Mouse (Mus musculus) ovary, adult 18-20 months (tissue): ENCODE measurements around the gene Cpn1.
A peak's percentile ranks its signal among the peaks of the same experiment; 100 is the strongest.

Experiments used
- DNase-seq: peaks from one replicate; pipeline ENCODE4 v3.0.0; 2022; ENCODE audit warnings: low spot score, mixed read lengths

Gene Cpn1

DNA sequence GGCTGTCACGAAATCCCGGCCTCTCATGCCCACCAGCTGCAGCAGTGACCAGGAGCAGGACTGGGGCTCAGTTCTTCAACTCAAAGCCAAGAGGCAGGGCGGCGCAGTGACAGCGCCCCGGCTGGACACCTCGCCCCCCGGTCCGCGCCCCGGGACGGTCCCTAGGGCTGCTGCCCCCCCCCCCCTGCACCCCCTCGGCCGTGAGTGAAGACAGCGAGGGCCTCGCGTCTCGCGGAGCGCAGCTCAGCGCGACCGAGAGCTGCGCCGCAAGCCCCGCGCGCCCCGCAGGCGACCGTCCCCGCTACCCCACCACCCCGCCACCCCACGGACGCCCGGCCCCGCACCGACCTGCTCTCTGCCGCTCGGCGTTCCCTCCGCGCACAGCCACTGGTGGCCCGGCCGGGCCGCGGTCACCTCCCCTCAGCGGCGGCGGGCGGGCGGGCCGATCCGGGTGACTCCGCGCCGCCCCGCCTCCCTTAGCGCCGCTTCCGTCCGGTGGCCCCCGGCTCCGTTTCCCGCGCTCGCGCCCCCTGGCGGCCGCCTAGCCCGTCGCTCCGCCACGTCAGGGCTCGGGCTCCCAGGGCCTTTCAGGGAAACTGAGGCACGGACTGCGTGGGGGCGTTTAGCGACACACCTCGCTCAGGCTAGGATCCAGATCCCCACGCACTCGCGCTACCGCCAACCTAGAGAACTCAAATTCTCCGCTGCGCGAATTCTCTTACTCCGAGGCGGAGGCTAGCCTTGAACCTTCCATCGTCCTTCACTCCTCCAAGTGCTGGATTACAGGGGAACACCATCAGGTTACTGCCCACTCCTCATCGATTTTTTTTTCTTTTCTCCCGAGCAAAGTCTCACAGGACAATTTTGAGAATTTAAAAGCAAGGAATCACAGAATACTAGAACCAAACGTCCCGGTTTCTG, 46.3 kb downstream of the Cpn1 start, which contains the start of gene Dnmbp:
TSS of gene Dnmbp (minus strand) at position 423 of the 921 bp plus-strand sequence.
- DNase-seq, result peak; percentile 57

DNA sequence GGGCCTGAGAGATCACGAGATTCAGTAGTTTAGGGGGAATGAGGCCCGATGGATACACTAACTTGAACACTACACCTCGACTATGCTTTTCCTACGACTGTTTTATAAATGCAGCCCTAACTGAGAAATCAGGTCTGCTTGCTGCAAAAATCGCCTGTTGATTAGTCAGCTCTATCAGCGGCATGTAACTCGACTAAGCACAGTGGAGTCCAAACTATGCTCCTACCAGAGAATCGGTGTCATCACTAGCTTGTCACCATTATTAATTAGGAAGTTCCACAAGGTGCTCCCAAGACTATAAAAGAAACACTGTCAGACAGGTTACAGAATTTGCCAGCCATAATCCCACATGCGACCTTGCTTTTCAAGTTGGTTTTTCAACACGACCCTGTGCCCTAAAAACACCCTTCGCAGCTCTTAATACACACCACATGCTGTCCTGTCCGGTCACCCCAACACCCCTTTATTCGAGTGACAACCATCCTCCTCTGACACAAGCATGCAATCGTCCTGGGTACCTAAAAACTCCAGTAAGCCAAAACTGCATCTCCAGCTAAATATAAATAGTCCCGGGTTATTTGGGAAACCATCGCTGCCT, 47.1 kb downstream of the Cpn1 start:
- no peak for DNase-seq

- peak; percentile 53 for DNase-seq
Observed at GRCm38 (mm10) chr19:43938355-43938754, 48.0 kb downstream of the Cpn1 start.

- DNase-seq, result no peak
Observed at GRCm38 (mm10) chr19:43930926-43931325, 55.4 kb downstream of the Cpn1 start.

GRCm38 (mm10) chr19:43930366-43930765, 56.0 kb downstream of the Cpn1 start:
- DNase-seq, result no peak

- DNase-seq, result no peak
Observed at GRCm38 (mm10) chr19:43929869-43930268, 56.5 kb downstream of the Cpn1 start.

GRCm38 (mm10) chr19:43927967-43928366, 58.4 kb downstream of the Cpn1 start:
- no peak for DNase-seq

DNA sequence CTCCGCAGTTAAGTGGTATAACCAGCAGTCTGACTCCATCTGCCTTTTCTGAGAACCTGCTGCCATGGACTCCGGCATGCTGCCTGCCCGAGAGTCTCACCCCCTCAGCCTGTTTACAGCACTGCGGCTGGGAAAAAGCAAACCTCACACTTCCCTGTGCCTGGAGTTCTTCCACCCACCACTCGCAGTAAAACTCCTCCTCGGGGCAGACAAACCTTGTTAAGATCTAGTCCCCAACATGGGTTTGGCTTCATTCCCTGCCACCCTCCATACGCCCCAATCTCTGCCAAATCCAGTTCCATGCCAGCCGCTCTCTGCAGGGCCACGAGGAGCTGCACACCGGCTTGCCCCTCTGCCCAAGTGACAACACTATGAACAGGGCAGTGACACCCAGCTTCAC, 59.3 kb downstream of the Cpn1 start:
- no peak for DNase-seq

DNA sequence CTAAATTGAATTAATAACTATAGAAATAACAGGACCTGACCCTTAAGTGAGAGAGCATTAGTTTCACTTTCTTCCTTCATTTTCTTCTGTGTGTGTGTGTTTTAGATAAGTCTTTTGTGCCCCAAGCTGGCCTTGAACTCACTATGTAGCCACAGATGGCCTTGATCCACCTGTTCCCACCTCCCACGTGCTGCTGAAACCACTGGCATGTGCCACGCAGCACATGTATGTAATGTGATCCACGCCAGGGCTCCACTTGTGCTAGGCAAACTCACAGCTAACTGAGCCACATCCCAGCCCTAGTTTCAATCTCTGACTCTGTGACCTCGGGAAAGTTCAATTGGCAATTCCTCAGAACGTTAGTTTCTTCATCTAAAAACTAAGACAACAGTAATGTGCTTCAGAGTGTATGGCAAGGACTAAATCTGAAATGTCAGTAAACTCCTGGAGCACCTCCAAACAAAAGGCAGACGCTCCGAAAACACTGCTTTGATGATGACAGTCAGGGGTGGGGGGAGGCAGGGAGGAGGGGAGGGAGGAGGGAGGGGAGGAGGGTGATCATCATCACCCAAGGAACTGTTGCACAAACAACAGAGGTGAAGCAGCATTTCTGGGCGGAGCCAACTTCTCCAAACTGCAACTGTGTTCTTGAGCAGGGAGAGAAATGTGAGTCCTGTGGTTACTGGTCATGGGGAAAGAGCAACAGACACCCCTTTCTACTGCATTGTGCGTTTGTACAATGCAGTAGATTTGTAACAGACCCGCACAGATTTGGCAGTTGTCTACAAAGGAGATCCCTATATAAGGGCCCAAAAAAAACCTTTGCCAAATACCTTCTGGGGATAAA, 60.0 kb downstream of the Cpn1 start:
- DNase-seq, result no peak

DNA sequence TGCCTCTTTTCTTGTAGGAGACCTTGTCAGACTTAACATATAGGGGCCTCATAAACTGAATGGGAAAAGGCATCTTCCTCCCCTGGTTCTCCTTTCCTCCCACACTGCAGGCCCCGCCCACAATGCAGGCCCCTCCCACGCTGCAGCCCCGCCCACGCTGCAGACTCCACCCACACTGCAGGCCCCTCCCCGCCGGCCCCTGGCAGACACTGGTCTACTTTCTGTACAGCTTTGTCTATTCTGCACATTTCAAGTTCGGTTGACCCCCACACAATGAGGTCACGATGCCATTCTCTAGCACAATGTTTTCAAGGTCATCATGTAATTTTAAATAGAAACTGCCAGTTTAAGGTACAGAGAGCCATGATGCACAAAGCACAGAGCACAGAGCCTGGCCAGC, 62.0 kb downstream of the Cpn1 start:
- no peak for DNase-seq

DNA sequence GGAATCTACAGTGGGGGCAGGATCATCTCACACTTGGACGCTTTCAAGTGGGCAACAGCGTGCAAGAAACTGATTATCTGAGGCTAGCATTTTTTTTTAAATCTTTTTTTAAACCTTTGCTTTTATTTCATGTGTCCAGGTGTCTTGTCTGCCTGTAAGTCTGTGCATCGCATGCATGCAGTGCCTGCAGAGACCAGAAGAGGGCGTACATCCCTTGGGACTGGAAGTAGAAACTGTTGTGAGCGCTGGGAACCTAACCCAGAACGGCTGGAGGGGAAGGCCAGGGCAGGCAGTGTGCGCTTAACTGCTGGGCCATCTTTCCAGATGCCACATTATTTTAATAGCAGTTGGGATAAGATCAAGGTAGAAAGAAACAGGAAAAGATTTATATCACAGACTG, 63.4 kb downstream of the Cpn1 start:
- no peak for DNase-seq

DNA sequence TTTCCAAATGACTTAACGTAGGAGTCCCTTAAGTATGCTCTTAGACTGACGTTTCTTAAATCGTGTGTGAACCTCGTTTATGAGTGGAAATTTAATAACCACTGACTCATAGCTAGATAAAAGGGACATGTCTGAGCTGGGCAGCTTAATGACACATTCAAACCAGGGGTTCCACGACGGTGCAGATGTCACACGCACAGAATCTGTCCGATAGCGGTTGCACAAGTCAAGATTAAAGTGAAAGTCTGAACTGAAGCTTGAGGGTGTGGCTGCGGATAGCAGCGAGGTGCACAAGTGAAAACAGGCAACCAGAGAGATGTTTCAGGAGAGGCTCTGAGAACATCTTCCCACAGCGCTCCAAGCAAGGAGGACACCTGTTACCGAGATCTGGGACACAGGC, 64.9 kb downstream of the Cpn1 start:
- no peak for DNase-seq

GRCm38 (mm10) chr19:43920453-43921300, 65.7 kb downstream of the Cpn1 start:
- no peak for DNase-seq

GRCm38 (mm10) chr19:43919841-43920240, 66.5 kb downstream of the Cpn1 start:
- DNase-seq, result no peak

DNA sequence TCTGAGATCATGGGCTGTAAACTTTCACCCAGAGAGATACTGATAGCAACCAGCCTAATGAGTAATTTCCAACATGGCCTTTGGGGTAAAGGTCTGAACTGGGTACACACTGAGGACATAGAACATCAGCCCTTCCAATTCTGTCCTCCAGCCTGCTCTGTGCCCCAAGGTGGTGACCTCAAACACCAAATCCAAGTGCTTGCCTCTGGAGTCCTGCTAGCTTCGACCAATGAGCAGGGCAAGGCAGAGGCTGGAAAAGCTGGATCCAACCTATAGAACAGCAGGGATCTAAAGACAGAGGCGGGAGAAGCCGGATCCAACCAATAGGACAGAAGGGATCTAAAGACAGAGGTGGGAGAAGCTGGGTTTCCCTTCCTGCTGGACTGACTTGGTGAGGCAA, 67.5 kb downstream of the Cpn1 start:
- DNase-seq, result no peak

GRCm38 (mm10) chr19:43917763-43918162, 68.6 kb downstream of the Cpn1 start:
- DNase-seq, result no peak

GRCm38 (mm10) chr19:43917406-43917691, 69.0 kb downstream of the Cpn1 start:
- no peak for DNase-seq

DNA sequence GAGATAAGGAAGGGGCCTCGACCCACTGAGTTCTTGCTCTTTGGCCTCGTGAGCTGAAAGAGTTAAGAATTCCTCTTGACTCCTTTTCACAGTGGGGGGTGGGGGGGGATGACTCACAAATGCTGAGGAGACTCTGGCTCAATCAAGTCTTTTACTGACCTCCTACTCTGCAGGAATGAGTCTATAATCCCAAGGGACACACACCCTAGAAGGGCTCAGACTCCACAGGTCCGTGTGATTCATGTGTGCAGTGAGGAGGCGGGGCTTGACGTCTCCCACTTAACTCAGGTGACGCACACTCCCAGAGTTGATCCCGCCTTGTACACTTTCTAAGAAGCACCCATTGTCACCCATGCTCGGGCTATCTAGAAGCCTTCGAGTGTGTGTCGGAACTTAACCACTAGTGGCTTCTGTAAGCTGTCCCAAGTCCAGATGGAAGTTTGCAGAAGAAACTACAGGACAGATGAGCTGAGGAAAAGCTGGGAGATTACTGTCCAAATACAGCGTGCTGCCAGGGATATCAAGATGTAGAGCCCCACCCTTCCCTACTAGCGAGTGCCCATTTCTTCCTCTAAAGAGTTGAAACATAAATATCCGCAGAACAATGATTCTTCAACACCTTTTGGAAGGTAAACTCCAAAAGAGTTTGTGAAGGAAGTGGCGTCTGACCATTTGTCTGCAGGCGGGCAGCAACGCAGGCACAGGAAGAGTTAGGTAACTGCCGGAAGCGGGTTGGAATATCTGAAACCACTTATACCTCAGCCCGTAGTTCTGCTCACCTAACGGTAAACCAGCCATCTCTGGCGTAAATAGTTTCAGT, 69.6 kb downstream of the Cpn1 start:
- no peak for DNase-seq

- no peak for DNase-seq
Observed at GRCm38 (mm10) chr19:43915431-43915830, 70.9 kb downstream of the Cpn1 start.

- DNase-seq, result no peak
Observed at GRCm38 (mm10) chr19:43914986-43915385, 71.4 kb downstream of the Cpn1 start.
